Mouse (Mus musculus): ENCODE measurements around the gene Gstp2. TPM values are rescaled to one million over a fixed set of nuclear protein-coding genes. Genes with fewer than 3 reads are reported as not detected.
A peak's percentile ranks its signal among the peaks of the same experiment; 100 is the strongest.

The Gstp2 gene
- polyA plus RNA-seq, 1 experiment, result 12.9 TPM

DNA sequence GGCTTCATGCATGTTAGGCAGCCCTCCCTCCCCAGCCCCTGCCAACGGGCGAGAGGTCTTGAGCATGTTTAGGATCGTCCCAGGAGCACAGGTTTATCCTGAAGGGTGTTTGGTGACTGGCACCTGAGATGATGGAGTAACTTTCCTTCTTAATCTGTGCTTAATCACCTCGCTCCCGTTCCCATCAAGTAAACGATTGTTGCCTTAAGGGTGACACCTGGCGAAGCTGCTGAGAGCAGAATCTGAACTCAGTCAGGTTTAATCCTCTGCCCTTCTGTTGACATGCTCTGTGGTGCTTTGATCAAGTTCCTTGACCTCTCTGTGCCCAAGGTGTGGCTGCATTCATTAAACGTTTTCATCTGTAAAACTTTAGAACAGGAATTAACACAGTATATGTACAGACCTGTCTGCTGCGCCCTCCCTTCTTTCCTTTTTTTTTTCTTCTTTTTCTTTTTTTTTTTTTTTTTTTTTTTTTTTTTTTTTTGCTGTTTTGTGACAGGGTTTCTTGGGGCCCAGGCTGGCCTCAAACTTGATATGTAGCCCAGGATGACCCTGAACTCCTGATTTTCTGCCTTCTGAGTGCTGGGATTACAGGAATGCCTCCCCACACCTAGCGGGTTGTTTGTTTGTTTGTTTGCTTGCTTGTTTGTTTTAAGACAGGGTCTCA lies 27.8 kb downstream of the Gstp2 start:
- TF ChIP-seq POLR2A (IDR thresholded peaks at IDR 0.05; ENCODE audit: extremely low read depth, insufficient read depth, low read length) (no peak), CTCF (IDR thresholded peaks at IDR 0.05; ENCODE audit: extremely low read depth, insufficient read depth, low read length) (no peak)
- Histone ChIP-seq H3K4me3 (ENCODE audit: insufficient read depth, low read length) (no peak overlapping the region), H3K27ac (ENCODE audit: insufficient read depth, low read length) (no peak overlapping the region), H3K4me1 (ENCODE audit: control insufficient read depth, insufficient read depth, low read length) (no peaks in the 10 kb centered on the region)

DNA sequence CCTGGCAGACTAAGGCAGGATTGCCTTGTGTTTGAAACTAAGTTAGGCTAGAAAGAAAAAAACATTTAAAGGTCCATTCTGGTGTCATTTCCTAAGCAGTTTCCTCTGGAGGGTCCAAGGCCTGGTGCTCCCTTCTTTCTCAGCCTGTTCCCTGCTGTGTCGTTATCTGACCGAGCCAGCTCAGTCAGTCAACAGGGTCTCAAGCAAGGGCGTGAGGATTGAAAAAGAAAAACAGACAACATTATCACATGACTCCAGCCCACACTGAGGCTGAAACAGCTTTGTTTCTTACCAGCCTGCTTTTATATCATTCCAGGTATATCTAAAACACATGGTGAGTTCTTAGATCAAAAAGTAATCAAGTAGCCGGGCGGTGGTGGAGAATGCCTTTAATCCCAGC lies 30.2 kb downstream of the Gstp2 start:
- no peak for TF ChIP-seq CTCF (IDR thresholded peaks at IDR 0.05; ENCODE audit: extremely low read depth, insufficient read depth, low read length)
- TF ChIP-seq POLR2A (IDR thresholded peaks at IDR 0.05; ENCODE audit: extremely low read depth, insufficient read depth, low read length), result no peak
- peaks cover 4% of the 10 kb centered on the region; the same call in 1 of the 2 replicates for H3K4me1 ChIP-seq (ENCODE audit: control insufficient read depth, insufficient read depth, low read length)

DNA sequence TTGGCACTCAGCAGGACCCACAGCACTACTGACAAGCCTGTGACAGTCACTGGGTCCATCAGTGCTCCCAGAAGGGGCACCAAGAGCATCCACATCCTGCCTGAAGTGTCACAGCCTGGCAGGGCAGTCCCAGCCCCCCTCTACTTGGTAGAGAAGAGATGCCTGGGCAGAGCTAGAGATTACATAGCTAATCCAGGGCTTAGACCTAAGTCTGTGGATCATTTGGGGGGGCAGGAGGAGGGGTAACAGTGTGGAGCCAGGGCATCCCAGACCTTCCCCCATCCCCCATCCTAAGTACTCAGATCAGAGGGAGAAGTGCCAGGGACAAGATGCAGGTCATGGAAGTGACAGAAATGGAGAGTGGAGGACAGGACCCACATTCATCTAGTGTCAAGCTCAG lies 31.0 kb downstream of the Gstp2 start:
- Histone ChIP-seq H3K4me1 (ENCODE audit: control insufficient read depth, insufficient read depth, low read length) (peaks cover 4% of the 10 kb centered on the region; the same call in 1 of the 2 replicates), H3K27ac (ENCODE audit: insufficient read depth, low read length) (no peak overlapping the region), H3K4me3 (ENCODE audit: insufficient read depth, low read length) (no peak overlapping the region)
- no peak for TF ChIP-seq POLR2A (IDR thresholded peaks at IDR 0.05; ENCODE audit: extremely low read depth, insufficient read depth, low read length)
- no peak for TF ChIP-seq CTCF (IDR thresholded peaks at IDR 0.05; ENCODE audit: extremely low read depth, insufficient read depth, low read length)

More for the DNA sequence above, 30.2 kb downstream of the Gstp2 start:
- Histone ChIP-seq H3K27ac (ENCODE audit: insufficient read depth, low read length) (no peak overlapping the region), H3K4me3 (ENCODE audit: insufficient read depth, low read length) (no peak overlapping the region)

DNA sequence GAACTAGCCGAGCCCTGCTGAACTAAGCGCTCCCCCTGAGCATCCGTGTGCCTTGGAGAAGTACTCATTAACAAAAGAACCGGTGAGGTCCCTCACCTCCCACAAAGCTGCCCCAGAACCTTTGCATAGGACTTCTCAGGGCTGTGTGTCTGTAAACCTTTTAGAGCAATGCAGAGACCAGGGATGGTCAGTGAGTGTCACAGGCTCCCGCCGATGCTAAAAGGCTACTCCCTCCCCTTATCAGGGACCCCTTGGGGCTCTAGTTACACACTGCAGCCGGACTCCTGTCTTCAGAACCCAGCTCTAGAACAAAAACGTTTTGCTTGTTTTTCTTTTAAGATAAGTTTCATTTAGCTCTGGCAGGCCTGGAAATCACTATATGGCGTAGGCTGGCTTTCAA lies 32.8 kb downstream of the Gstp2 start:
- H3K27ac ChIP-seq (ENCODE audit: insufficient read depth, low read length), result no peak overlapping the region
- TF ChIP-seq POLR2A (IDR thresholded peaks at IDR 0.05; ENCODE audit: extremely low read depth, insufficient read depth, low read length) (no peak), CTCF (IDR thresholded peaks at IDR 0.05; ENCODE audit: extremely low read depth, insufficient read depth, low read length) (no peak)
- peaks cover 4% of the 10 kb centered on the region; the same call in 1 of the 2 replicates for H3K4me1 ChIP-seq (ENCODE audit: control insufficient read depth, insufficient read depth, low read length)
- H3K4me3 ChIP-seq (ENCODE audit: insufficient read depth, low read length), result no peak overlapping the region; the same call in 1 of the 2 replicates

DNA sequence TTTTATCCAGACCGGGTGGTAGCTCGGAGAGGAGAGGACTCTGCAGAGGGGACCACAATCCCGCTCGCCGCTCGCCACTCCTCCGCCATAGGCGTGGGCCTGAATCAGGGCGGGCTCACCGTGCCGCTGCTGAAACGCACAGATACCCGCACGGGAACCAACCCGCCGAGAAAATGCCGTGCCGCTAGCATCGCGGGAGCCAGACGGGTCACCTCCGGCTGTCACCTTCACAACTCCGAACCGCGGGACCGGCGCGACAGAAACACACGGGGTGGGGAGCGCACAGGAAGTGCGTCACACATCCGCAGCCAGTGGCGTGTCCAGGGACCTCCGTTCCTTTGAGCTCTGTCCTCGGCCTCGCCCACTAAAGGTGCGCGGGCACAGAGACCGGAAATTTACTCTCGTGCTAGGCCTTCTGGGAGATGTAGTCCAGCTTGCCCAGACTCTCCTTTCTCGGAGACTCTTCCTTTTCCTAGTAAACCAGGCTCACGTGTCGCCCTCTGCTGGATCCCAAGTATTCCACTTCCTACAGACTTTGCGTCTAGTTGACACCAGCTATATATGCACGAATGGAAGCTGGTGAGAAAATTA lies 33.3 kb downstream of the Gstp2 start, which contains the start of gene Ndufv1:
Gene Ndufv1, minus strand, starts transcription at position 375 of the 591 bp plus-strand sequence.
- TF ChIP-seq CTCF (IDR thresholded peaks at IDR 0.05; ENCODE audit: extremely low read depth, insufficient read depth, low read length) (peak; percentile 92), POLR2A (IDR thresholded peaks at IDR 0.05; ENCODE audit: extremely low read depth, insufficient read depth, low read length) (peak; percentile 74)
- Histone ChIP-seq H3K4me1 (ENCODE audit: control insufficient read depth, insufficient read depth, low read length) (peaks cover 4% of the 10 kb centered on the region; the same call in 1 of the 2 replicates), H3K4me3 (ENCODE audit: insufficient read depth, low read length) (peak within 1 kb of the TSS; percentile 65), H3K27ac (ENCODE audit: insufficient read depth, low read length) (no peak within 1 kb of the TSS)

DNA sequence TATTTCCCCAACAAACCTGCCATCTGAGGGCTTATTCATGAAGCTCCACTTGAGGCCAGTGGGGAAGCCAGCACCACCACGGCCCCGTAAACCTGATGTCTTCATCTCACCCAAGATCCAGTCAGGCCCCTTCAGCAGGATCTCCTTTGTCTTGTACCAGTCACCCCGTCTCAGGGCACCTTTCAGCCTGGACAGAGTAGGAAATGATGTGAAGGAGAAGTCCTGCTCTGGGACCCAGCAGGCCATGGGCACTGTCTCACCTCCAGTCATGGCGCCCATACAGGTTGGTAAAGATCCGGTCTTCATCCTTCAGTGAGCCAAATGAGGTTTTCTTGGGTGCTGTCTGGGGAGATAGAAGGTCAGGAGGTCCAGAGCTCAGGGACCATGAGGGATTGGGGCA lies 34.7 kb downstream of the Gstp2 start:
- TF ChIP-seq POLR2A (IDR thresholded peaks at IDR 0.05; ENCODE audit: extremely low read depth, insufficient read depth, low read length) (no peak), CTCF (IDR thresholded peaks at IDR 0.05; ENCODE audit: extremely low read depth, insufficient read depth, low read length) (no peak)
- Histone ChIP-seq H3K27ac (ENCODE audit: insufficient read depth, low read length) (no peak overlapping the region), H3K4me1 (ENCODE audit: control insufficient read depth, insufficient read depth, low read length) (peaks cover 4% of the 10 kb centered on the region; the same call in 1 of the 2 replicates), H3K4me3 (ENCODE audit: insufficient read depth, low read length) (no peak overlapping the region)

DNA sequence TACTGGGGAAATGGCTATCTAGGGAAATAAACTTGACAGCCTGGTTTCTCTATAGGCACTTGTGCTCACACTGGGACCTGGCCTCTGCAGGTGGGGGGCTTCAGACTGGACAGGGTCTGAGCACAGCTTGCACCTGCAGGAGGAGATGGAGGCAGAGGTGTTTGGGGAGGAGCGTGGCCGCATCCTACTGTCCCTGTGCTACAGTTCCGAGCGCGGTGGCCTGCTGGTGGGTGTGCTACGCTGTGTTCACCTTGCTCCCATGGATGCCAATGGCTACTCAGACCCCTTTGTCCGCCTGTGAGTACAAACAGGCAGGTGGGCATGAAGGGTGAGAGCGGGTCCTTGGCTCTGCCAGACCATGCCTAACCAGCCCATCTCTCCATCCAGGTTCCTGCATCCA lies 39.9 kb downstream of the Gstp2 start:
- no peak overlapping the region for H3K27ac ChIP-seq (ENCODE audit: insufficient read depth, low read length)
- H3K4me3 ChIP-seq (ENCODE audit: insufficient read depth, low read length), result no peak overlapping the region
- no peaks in the 10 kb centered on the region for H3K4me1 ChIP-seq (ENCODE audit: control insufficient read depth, insufficient read depth, low read length)
- TF ChIP-seq POLR2A (IDR thresholded peaks at IDR 0.05; ENCODE audit: extremely low read depth, insufficient read depth, low read length) (no peak), CTCF (IDR thresholded peaks at IDR 0.05; ENCODE audit: extremely low read depth, insufficient read depth, low read length) (no peak)

DNA sequence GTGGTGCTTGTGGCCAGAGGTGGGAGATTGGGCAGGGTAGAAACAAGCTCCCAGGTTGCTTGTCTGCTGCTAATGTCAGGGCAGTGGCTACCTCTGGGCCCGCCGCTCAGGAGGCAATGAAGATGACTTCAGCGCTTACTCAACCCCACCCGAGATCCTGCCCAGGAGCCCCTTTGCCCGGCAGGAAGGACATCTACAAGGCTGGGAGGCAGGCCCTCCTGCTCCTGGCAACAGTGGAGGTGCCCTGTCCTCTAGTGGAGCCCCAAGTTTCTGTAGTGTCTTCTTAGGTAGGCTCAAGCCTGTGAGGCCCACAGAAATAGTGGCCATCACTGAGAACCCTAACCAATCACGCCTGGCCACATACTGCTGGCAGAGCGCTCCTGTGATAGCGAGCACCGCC lies 40.7 kb downstream of the Gstp2 start:
- H3K4me1 ChIP-seq (ENCODE audit: control insufficient read depth, insufficient read depth, low read length), result no peaks in the 10 kb centered on the region
- TF ChIP-seq CTCF (IDR thresholded peaks at IDR 0.05; ENCODE audit: extremely low read depth, insufficient read depth, low read length) (no peak), POLR2A (IDR thresholded peaks at IDR 0.05; ENCODE audit: extremely low read depth, insufficient read depth, low read length) (no peak)

DNA sequence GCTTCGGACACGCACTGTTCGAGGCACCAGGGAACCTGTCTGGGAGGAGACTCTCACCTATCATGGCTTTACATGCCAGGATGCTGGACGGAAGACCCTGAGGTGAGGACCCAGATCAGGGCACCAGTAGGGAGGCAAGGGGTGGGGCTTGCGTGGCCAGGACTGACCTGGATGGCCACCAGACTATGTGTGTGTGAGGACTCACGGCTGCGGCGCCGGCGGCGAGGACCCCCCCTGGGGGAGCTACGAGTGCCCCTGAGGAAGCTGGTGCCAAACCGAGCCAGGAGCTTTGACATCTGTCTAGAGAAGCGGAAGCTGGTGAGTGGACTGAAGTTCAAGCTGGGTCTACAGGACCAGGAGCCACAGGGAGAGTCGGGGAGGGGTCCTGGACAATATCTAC lies 41.5 kb downstream of the Gstp2 start:
- no peak overlapping the region for H3K4me3 ChIP-seq (ENCODE audit: insufficient read depth, low read length)
- TF ChIP-seq POLR2A (IDR thresholded peaks at IDR 0.05; ENCODE audit: extremely low read depth, insufficient read depth, low read length) (no peak), CTCF (IDR thresholded peaks at IDR 0.05; ENCODE audit: extremely low read depth, insufficient read depth, low read length) (no peak)
- H3K4me1 ChIP-seq (ENCODE audit: control insufficient read depth, insufficient read depth, low read length), result no peaks in the 10 kb centered on the region
- no peak overlapping the region for H3K27ac ChIP-seq (ENCODE audit: insufficient read depth, low read length)

More for the DNA sequence above, 40.7 kb downstream of the Gstp2 start:
- Histone ChIP-seq H3K4me3 (ENCODE audit: insufficient read depth, low read length) (no peak overlapping the region), H3K27ac (ENCODE audit: insufficient read depth, low read length) (no peak overlapping the region)

DNA sequence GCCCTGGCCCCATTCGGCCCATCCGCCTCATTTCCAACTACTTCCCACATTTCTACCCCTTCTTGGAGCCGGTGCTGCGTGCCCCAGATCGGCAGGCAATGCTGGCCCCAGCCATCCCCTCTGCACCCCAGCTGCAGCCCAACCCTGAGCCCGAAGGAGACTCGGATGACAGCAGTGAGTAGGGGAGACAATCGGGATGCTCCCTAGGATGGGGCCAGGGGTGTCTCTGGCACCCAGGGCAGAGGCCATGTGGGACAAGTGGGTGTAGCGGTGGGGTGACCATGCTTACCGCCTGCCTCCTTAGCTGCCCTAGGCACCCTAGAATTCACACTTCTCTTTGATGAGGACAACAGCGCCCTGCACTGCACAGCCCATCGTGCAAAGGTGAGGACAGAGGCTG lies 42.2 kb downstream of the Gstp2 start:
- Histone ChIP-seq H3K4me1 (ENCODE audit: control insufficient read depth, insufficient read depth, low read length) (no peaks in the 10 kb centered on the region), H3K27ac (ENCODE audit: insufficient read depth, low read length) (no peak overlapping the region), H3K4me3 (ENCODE audit: insufficient read depth, low read length) (no peak overlapping the region)
- TF ChIP-seq POLR2A (IDR thresholded peaks at IDR 0.05; ENCODE audit: extremely low read depth, insufficient read depth, low read length) (no peak), CTCF (IDR thresholded peaks at IDR 0.05; ENCODE audit: extremely low read depth, insufficient read depth, low read length) (no peak)

Data from cortical plate, adult 2 months (tissue).